Mouse (Mus musculus) inflammation-experienced regulatory T-cells, adult 6 months (primary cell): ENCODE data around the gene Gm11273. TPM values are rescaled to one million over a fixed set of nuclear protein-coding genes. Genes with fewer than 3 reads are reported as not detected.
"Not testable (repeated sequence)": the region's sequence is repeated elsewhere in the genome, so short reads cannot be mapped to it uniquely, and the experiment has no call there.

Experiments
- ATAC-seq: one replicate; pipeline ENCODE4 v1.8.0; 2017
- polyA plus RNA-seq, 3 experiments: library from polyadenylated mRNA; unstranded; fragments of 100-300 nt; shearing (Covaris generic); gene quantifications; one replicate each; pipeline ENCODE4 v1.2.1; 2017

Gm11273 gene
- polyA plus RNA-seq = 10 to 100 TPM in 2 of 3 experiments, 1 to 10 TPM in 1; 5.4 to 41.4 (median 31.6) TPM

GRCm38 (mm10) chr13:21501182-21501581, at the start of gene Gm11273:
Gene Gm11273 (minus strand): TSS chr13:21501418.
- not testable (repeated sequence) for ATAC-seq

- no peak for ATAC-seq
Observed at GRCm38 (mm10) chr13:21550416-21551110, 49.3 kb upstream of the Gm11273 start.

GRCm38 (mm10) chr13:21549487-21549886, 48.3 kb upstream of the Gm11273 start:
- no peak for ATAC-seq

GRCm38 (mm10) chr13:21542708-21543107, 41.5 kb upstream of the Gm11273 start, which contains the start of gene Olfr1366:
Gene Olfr1366 (minus strand): TSS chr13:21542808.
- no peak for ATAC-seq

GRCm38 (mm10) chr13:21530781-21531201, 29.6 kb upstream of the Gm11273 start, which contains the start of gene Zkscan8:
Gene Zkscan8 (minus strand): TSS chr13:21531120.
- ATAC-seq = peak; percentile 99

DNA sequence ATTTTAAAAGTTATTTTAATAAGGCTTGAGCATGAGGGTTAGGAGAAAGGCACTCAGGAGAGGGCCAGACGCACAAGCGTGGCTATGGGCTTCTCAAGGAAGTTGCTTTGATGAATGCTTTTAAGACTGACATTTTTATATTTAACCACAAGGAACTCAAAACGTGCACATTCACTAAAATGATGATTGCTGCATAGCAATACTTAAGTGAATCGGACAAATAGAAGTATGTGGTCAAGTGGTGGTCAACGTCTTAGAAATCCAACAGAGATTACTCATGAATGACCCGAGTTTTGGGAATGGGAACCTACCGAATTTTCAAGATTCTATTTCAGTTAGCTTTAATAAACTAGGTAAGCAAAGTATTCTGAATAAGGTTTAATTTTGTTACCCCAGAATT, 28.9 kb upstream of the Gm11273 start:
- no peak for ATAC-seq

DNA sequence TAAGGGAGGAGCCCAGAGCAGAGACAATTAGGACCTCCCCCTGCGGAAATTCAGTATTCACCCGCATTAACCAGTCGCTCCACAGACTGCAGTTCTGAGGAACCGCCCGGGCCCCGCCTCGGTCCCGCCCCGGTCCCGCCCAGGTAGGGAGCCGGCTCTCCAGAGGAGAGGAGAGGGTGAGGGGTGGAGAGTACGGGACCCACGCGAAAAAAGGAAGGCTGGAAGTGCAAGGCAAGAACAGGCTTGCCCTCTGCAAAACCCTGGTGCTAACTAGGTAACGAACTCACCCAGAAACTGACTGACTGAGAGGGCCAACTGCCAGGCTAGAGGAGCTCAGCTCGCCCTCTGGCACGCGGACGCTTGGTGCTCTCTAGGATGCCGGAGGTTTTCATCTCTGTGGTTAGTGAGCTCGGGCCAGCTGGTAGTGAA, 5.0 kb upstream of the Gm11273 start:
- ATAC-seq = peak; percentile 98

DNA sequence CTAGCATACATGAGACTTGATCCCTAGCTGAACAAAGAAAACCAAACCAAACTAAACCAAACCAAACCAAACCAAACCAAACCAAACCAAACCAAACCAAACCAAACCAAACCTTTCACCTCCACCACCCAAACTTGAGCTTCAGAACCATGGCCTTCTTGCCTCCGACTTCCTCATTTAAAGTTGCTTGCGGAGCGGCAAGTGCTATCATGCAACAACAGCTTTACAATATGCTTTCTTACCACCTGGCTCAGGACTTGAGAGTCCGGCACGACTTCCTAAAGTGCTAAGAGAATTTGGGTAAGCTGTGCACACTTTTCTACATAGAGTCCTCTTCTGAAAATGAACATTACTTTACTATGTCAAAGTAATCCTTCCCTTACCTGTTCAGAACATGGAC, 1.1 kb upstream of the Gm11273 start:
- no peak for ATAC-seq

- ATAC-seq = no peak
Observed at GRCm38 (mm10) chr13:21495080-21495479, 6.1 kb downstream of the Gm11273 start, which contains the start of gene AK157302. Gene AK157302 (plus strand): TSS chr13:21495223.

GRCm38 (mm10) chr13:21492847-21493246, 8.4 kb downstream of the Gm11273 start:
- no peak for ATAC-seq

DNA sequence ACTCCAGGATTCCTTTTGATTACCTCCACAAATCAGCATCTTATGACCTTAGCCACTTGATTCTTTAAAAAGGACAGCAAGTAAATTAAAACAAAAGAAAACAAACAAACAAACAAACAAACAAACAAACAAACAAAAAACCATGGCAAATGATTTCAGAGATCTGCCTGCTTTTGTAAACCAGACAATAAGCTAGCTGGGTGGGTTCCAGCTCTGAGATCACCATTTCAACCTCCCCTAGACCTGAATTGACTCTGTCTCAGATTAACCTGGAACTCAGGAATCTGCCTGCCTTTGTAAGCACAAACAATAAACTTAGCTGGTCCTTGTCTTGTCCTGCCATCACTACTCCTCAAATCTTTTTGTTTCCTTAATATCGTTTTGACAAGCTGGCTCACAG, 14.3 kb downstream of the Gm11273 start:
- ATAC-seq = no peak

DNA sequence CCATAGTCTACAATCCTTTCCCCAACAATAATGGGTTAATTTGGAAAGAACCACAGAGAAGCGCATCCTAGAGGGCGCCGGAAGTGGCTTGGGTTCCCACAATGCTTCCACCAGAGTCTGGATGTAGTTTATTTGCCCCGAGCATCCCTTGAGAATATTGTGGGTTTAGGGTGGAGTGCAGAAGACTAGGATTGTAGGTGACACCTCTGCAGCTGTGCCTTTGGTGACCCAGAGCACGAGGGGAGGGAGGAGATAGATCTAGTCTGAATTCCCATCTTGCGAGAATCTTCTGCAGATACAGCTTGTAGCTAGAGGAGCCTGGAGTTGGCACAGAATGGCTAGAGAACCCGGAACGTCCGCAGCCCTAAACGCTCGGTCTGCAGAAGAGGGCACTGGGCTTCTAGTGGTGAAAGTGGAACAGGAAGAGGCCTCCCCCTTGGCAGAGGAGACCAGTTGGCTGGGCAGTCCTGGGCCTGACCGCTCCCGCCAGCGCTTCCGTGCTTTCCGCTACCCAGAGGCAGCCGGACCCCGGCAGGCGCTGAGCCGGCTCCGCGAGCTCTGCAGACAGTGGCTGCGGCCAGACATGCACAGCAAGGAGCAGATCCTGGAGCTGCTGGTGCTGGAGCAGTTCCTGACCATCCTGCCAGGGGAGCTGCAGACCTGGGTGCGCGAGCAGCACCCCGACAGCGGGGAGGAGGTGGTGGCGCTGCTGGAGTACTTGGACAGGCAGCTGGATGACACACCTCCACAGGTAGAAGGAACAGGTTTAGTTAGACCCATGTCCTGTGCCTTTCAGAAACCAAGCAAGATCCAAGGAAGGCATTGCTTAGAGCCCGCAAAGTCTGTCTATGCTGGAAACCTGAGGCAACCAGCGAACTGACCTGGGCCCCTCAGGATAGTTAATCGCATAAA, 22.2 kb downstream of the Gm11273 start, which contains the start of the genes Zkscan4 and Gm10065:
Zkscan4 (plus strand) TSS at position 149 of the 912 bp plus-strand sequence.
Gm10065 (minus strand) TSS at position 683 of the 912 bp plus-strand sequence.
- not testable (repeated sequence) for ATAC-seq

- no peak for ATAC-seq
Observed at GRCm38 (mm10) chr13:21472427-21472826, 28.8 kb downstream of the Gm11273 start.

GRCm38 (mm10) chr13:21469097-21469496, 32.1 kb downstream of the Gm11273 start:
- no peak for ATAC-seq

GRCm38 (mm10) chr13:21468061-21469019, 32.9 kb downstream of the Gm11273 start, which contains the start of gene Nkapl:
Gene Nkapl (minus strand): TSS chr13:21468509.
- peak; percentile 83 for ATAC-seq

DNA sequence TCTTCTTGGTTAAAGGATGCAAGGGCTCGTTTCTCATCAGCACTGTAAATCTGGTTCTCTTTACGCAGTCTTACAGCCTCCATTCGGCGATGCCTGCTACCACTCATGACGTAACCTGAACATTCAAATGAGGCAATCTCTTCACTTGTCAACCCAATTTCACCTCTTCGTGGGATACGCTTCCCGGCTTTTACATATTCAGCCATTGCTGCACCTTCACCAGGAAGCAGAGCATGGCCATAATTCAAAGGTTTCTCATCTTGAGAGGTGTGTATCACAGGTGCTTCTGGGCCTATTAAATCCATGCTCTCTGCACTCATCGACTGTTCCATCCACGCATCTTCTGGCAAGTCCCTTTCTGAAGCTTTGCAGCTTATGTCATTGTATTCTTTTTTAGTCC, 33.9 kb downstream of the Gm11273 start:
- no peak for ATAC-seq

- ATAC-seq = not testable (repeated sequence)
Observed at GRCm38 (mm10) chr13:21462516-21462915, 38.7 kb downstream of the Gm11273 start.

DNA sequence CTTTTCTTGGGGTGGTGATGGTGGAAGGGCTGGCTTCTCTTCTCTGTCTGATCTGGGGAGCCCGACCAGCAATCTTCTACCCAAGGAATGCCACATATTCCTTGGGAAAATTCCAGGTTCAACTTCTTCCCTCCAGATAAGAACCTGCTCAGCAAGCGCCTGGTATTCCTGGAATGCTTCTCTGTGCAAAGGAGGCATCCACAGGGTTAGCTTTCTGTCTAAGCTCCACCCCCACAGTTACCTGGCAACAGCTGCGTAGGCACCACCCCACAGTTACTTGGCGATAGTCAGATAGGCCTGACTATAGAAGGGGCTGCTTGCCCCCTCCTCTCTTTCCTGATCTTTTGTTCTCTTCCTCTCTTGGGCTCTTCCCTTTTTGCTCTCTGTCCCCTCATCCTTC, 44.9 kb downstream of the Gm11273 start:
- ATAC-seq = no peak

DNA sequence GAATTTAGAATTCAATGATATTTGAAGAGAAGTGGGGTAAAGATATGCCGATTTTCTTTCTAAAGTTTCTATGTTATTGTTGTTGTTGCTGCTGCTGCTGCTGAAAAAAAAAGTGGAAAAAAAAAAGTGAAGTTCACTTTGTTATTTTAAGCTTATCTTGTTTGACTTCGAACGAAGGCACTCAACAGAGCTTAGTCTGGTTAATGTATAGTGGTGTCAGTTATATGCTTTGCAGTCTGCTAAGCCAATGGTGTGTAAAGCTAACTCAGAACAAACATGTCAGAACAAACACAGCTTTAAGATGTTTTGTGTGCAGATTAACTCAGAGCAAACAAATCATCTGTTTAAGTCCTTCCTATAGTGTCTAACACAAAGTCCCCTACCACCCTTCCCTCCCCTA, 47.1 kb downstream of the Gm11273 start:
- no peak for ATAC-seq

DNA sequence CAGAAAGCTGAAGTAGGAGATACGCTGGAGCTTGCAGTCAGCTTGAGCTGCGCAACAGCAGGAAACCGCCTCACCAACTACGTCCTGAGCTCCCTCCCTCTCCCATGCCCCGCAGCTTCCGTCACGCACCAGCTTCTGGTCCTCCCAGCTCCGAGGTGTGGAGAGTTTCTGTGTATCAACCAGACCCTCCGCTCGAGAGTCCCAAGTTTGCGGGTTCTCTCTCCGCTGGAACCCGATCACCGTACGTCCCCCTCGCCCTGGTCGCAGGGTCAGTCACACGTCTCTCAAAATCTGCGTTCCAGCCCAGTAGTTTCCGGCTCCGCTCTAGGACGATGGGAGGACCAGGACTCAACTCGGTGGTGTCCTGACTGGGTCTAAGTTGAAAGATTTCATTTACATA, 47.8 kb downstream of the Gm11273 start, which contains the start of gene Zscan26:
Zscan26 (minus strand) TSS at position 282 of the 400 bp plus-strand sequence.
- ATAC-seq = peak; percentile 95

DNA sequence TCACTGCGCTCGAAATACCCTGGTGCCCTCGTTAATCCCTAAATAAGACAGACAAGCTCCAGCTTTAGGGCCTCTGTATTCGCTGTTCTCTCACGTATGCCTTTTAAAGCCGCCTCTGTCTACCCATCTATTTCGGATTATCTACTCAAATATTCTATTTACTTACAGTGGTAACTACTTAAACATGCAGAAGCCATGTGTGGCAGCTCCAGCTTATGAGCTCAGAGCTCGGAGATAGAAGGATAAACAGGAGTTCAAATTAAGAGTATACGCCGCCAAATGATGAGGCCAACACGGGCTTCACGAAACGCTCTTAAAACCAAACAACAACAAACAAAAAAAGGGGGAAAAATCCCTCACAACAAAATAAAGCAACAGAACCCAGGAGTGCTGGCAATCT, 48.2 kb downstream of the Gm11273 start:
- ATAC-seq = peak; percentile 22
